Mouse (Mus musculus): ENCODE data around the gene Htr1b. TPM values are rescaled to one million over a fixed set of nuclear protein-coding genes. Genes with fewer than 3 reads are reported as not detected.

Gene Htr1b
- polyA plus RNA-seq (2012; rRNA removed) = not detected in 2 replicates

- no peak for TF ChIP-seq CTCF (IDR thresholded peaks at IDR 0.05; ENCODE audit: control insufficient read depth, insufficient read depth, insufficient replicate concordance, low read depth, low read length)
- no peak for TF ChIP-seq POLR2A (IDR thresholded peaks at IDR 0.05; ENCODE audit: control insufficient read depth, low read depth, low read length)
- Histone ChIP-seq H3K36me3 (ENCODE audit: control insufficient read depth, insufficient read depth, low read length) (no peaks in the 10 kb centered on the region), H3K27ac (ENCODE audit: control insufficient read depth, insufficient read depth, low read depth, low read length) (no peak within 1 kb of the TSS), H3K4me3 (ENCODE audit: control insufficient read depth, low read depth, low read length) (no peak within 1 kb of the TSS; the same call in 1 of the 2 replicates), H3K27me3 (ENCODE audit: control insufficient read depth, insufficient read depth, low read length) (no peaks in the 10 kb centered on the region), H3K4me1 (ENCODE audit: control insufficient read depth, insufficient read depth, low read length) (peaks cover 8% of the 10 kb centered on the region; the same call in 1 of the 2 replicates)
Observed at GRCm38 (mm10) chr9:81633437-81633973, at the start of gene Htr1b. Gene Htr1b, minus strand, starts transcription at chr9:81633828.

- H3K4me3 ChIP-seq (ENCODE audit: control insufficient read depth, low read depth, low read length) = no peak overlapping the region
- TF ChIP-seq POLR2A (IDR thresholded peaks at IDR 0.05; ENCODE audit: control insufficient read depth, low read depth, low read length) (no peak), CTCF (IDR thresholded peaks at IDR 0.05; ENCODE audit: control insufficient read depth, insufficient read depth, insufficient replicate concordance, low read depth, low read length) (no peak)
Observed at GRCm38 (mm10) chr9:81676716-81677115, 43.1 kb upstream of the Htr1b start.

GRCm38 (mm10) chr9:81637486-81637885 is 3.9 kb upstream of the Htr1b start:
- no peaks in the 10 kb centered on the region for H3K36me3 ChIP-seq (ENCODE audit: control insufficient read depth, insufficient read depth, low read length)
- no peaks in the 10 kb centered on the region for H3K27me3 ChIP-seq (ENCODE audit: control insufficient read depth, insufficient read depth, low read length)
- TF ChIP-seq POLR2A (IDR thresholded peaks at IDR 0.05; ENCODE audit: control insufficient read depth, low read depth, low read length) (no peak), CTCF (IDR thresholded peaks at IDR 0.05; ENCODE audit: control insufficient read depth, insufficient read depth, insufficient replicate concordance, low read depth, low read length) (no peak)
- peaks cover 2% of the 10 kb centered on the region; the same call in 1 of the 2 replicates for H3K4me1 ChIP-seq (ENCODE audit: control insufficient read depth, insufficient read depth, low read length)
- H3K4me3 ChIP-seq (ENCODE audit: control insufficient read depth, low read depth, low read length) = no peak overlapping the region
- no peak overlapping the region for H3K27ac ChIP-seq (ENCODE audit: control insufficient read depth, insufficient read depth, low read depth, low read length)

More at GRCm38 (mm10) chr9:81676716-81677115, 43.1 kb upstream of the Htr1b start:
- no peak overlapping the region for H3K27ac ChIP-seq (ENCODE audit: control insufficient read depth, insufficient read depth, low read depth, low read length)
- no peaks in the 10 kb centered on the region for H3K36me3 ChIP-seq (ENCODE audit: control insufficient read depth, insufficient read depth, low read length)
- H3K4me1 ChIP-seq (ENCODE audit: control insufficient read depth, insufficient read depth, low read length) = no peaks in the 10 kb centered on the region
- no peaks in the 10 kb centered on the region for H3K27me3 ChIP-seq (ENCODE audit: control insufficient read depth, insufficient read depth, low read length)

- H3K4me1 ChIP-seq (ENCODE audit: control insufficient read depth, insufficient read depth, low read length) = peaks cover 8% of the 10 kb centered on the region; the same call in 1 of the 2 replicates
- H3K4me3 ChIP-seq (ENCODE audit: control insufficient read depth, low read depth, low read length) = no peak overlapping the region
- no peak for TF ChIP-seq POLR2A (IDR thresholded peaks at IDR 0.05; ENCODE audit: control insufficient read depth, low read depth, low read length)
- TF ChIP-seq CTCF (IDR thresholded peaks at IDR 0.05; ENCODE audit: control insufficient read depth, insufficient read depth, insufficient replicate concordance, low read depth, low read length) = no peak
- no peaks in the 10 kb centered on the region for H3K27me3 ChIP-seq (ENCODE audit: control insufficient read depth, insufficient read depth, low read length)
- no peak overlapping the region for H3K27ac ChIP-seq (ENCODE audit: control insufficient read depth, insufficient read depth, low read depth, low read length)
- H3K36me3 ChIP-seq (ENCODE audit: control insufficient read depth, insufficient read depth, low read length) = no peaks in the 10 kb centered on the region
Observed at GRCm38 (mm10) chr9:81635109-81635508, 1.5 kb upstream of the Htr1b start.

- Histone ChIP-seq H3K36me3 (ENCODE audit: control insufficient read depth, insufficient read depth, low read length) (no peaks in the 10 kb centered on the region), H3K27ac (ENCODE audit: control insufficient read depth, insufficient read depth, low read depth, low read length) (no peak overlapping the region), H3K27me3 (ENCODE audit: control insufficient read depth, insufficient read depth, low read length) (no peaks in the 10 kb centered on the region), H3K4me1 (ENCODE audit: control insufficient read depth, insufficient read depth, low read length) (peaks cover 8% of the 10 kb centered on the region; the same call in 1 of the 2 replicates), H3K4me3 (ENCODE audit: control insufficient read depth, low read depth, low read length) (no peak overlapping the region)
- TF ChIP-seq CTCF (IDR thresholded peaks at IDR 0.05; ENCODE audit: control insufficient read depth, insufficient read depth, insufficient replicate concordance, low read depth, low read length) (no peak), POLR2A (IDR thresholded peaks at IDR 0.05; ENCODE audit: control insufficient read depth, low read depth, low read length) (no peak)
Observed at GRCm38 (mm10) chr9:81634163-81634562, 535 bp upstream of the Htr1b start.

- H3K27me3 ChIP-seq (ENCODE audit: control insufficient read depth, insufficient read depth, low read length) = no peaks in the 10 kb centered on the region
Observed at GRCm38 (mm10) chr9:81632736-81633436, 742 bp downstream of the Htr1b start.

GRCm38 (mm10) chr9:81632191-81632735 is 1.4 kb downstream of the Htr1b start:
- no peaks in the 10 kb centered on the region for H3K27me3 ChIP-seq (ENCODE audit: control insufficient read depth, insufficient read depth, low read length)
- TF ChIP-seq CTCF (IDR thresholded peaks at IDR 0.05; ENCODE audit: control insufficient read depth, insufficient read depth, insufficient replicate concordance, low read depth, low read length) = no peak
- no peak for TF ChIP-seq POLR2A (IDR thresholded peaks at IDR 0.05; ENCODE audit: control insufficient read depth, low read depth, low read length)

More at GRCm38 (mm10) chr9:81632736-81633436, 742 bp downstream of the Htr1b start:
- TF ChIP-seq POLR2A (IDR thresholded peaks at IDR 0.05; ENCODE audit: control insufficient read depth, low read depth, low read length) (no peak), CTCF (IDR thresholded peaks at IDR 0.05; ENCODE audit: control insufficient read depth, insufficient read depth, insufficient replicate concordance, low read depth, low read length) (no peak)
- Histone ChIP-seq H3K4me1 (ENCODE audit: control insufficient read depth, insufficient read depth, low read length) (peaks cover 8% of the 10 kb centered on the region; the same call in 1 of the 2 replicates), H3K4me3 (ENCODE audit: control insufficient read depth, low read depth, low read length) (no peak overlapping the region; the same call in 1 of the 2 replicates), H3K36me3 (ENCODE audit: control insufficient read depth, insufficient read depth, low read length) (no peaks in the 10 kb centered on the region), H3K27ac (ENCODE audit: control insufficient read depth, insufficient read depth, low read depth, low read length) (no peak overlapping the region)

More at GRCm38 (mm10) chr9:81632191-81632735, 1.4 kb downstream of the Htr1b start:
- peak overlapping the region; percentile 5 for H3K4me3 ChIP-seq (ENCODE audit: control insufficient read depth, low read depth, low read length)
- H3K27ac ChIP-seq (ENCODE audit: control insufficient read depth, insufficient read depth, low read depth, low read length) = no peak overlapping the region
- peaks cover 8% of the 10 kb centered on the region; the same call in 1 of the 2 replicates for H3K4me1 ChIP-seq (ENCODE audit: control insufficient read depth, insufficient read depth, low read length)
- no peaks in the 10 kb centered on the region for H3K36me3 ChIP-seq (ENCODE audit: control insufficient read depth, insufficient read depth, low read length)
